Mouse (Mus musculus): ENCODE results near the gene Ebpl. TPM values are rescaled to one million over a fixed set of nuclear protein-coding genes. Genes with fewer than 3 reads are reported as not detected.

Ebpl gene
- total and polyA plus RNA-seq, 3 experiments = 3.6 to 12.9 (median 4.8) TPM

GRCm38 (mm10) chr14:61309593-61309992 lies 50.6 kb downstream of the Ebpl start, which contains the start of gene Arl11:
Gene Arl11, plus strand, starts transcription at chr14:61309753.
- TF ChIP-seq MEF2A (IDR thresholded peaks at IDR 0.05; ENCODE audit: borderline replicate concordance, low read depth, low read length) = no peak
- TF ChIP-seq ELF1 (IDR thresholded peaks at IDR 0.05; ENCODE audit: low read depth, low read length) = 0 out of 2 replicates have a peak, but pooled peaks have one; percentile 29
- peak within 1 kb of the TSS; percentile 41; the same call in 1 of the 2 replicates for H3K4me2 ChIP-seq (ENCODE audit: insufficient read depth, low read depth, poor library complexity, severe bottlenecking)
- H3K36me3 ChIP-seq (replicated peaks in 1 of 2; ENCODE audit: control insufficient read depth in 1 of 2, insufficient read depth in 1 of 2, low read length in 1 of 2) = peaks cover 0 to 9% of the 10 kb centered on the region in 2 experiments
- no peaks in the 10 kb centered on the region for H3K9me3 ChIP-seq (replicated peaks; ENCODE audit: low read length)
- H3K79me2 ChIP-seq (replicated peaks; ENCODE audit: control insufficient read depth, extremely low read depth, insufficient read depth, poor library complexity, severe bottlenecking) = no peaks in the 10 kb centered on the region
- in situ Hi-C loops (cut with MboI; ENCODE audit: low pct_ligation_motif_present, low pct_unique_long_range_greater_than_20kb, low sequenced_read_pairs) = no loop called here
- DNase-seq (ENCODE audit: extremely low read depth) = peak; percentile 58
- dilution Hi-C loops (cut with MboI; ENCODE audit: extremely low pct_ligation_motif_present, extremely low pct_unique_long_range_greater_than_20kb, low sequenced_read_pairs) = no loop called here
- no peaks in the 10 kb centered on the region for H3K27me3 ChIP-seq (replicated peaks)
- H3K4me1 ChIP-seq (ENCODE audit: control insufficient read depth in 1 of 2, insufficient read depth in 2 of 2) = peaks cover 0 to 27% of the 10 kb centered on the region in 2 experiments; a peak in 2 of 4 replicates
- no peak within 1 kb of the TSS for H3K27ac ChIP-seq (ENCODE audit: insufficient read depth, low read depth)
- H3K9ac ChIP-seq (ENCODE audit: insufficient read depth, low read depth) = no peak within 1 kb of the TSS
- peak within 1 kb of the TSS in 2 of 3 experiments; percentile 37 to 57 for H3K4me3 ChIP-seq (replicated peaks in 1 of 3; ENCODE audit: low read depth in 2 of 3, low read length in 2 of 3, poor library complexity in 1 of 3)

- H3K4me1 ChIP-seq (ENCODE audit: control insufficient read depth in 1 of 2, insufficient read depth in 2 of 2) = peaks cover 3 to 4% of the 10 kb centered on the region in 2 experiments; a peak in 3 of 4 replicates
- in situ Hi-C loops (cut with MboI; ENCODE audit: low pct_ligation_motif_present, low pct_unique_long_range_greater_than_20kb, low sequenced_read_pairs) (no loop called here), dilution Hi-C loops (cut with MboI; ENCODE audit: extremely low pct_ligation_motif_present, extremely low pct_unique_long_range_greater_than_20kb, low sequenced_read_pairs) (no loop called here)
- no peaks in the 10 kb centered on the region for H3K27me3 ChIP-seq (replicated peaks)
- H3K9me3 ChIP-seq (replicated peaks; ENCODE audit: low read length) = no peaks in the 10 kb centered on the region
- no peaks in the 10 kb centered on the region for H3K79me2 ChIP-seq (replicated peaks; ENCODE audit: control insufficient read depth, extremely low read depth, insufficient read depth, poor library complexity, severe bottlenecking)
- DNase-seq (ENCODE audit: extremely low read depth) = no peak
- no peak for TF ChIP-seq USF2 (conservative IDR thresholded peaks at IDR 0.05; ENCODE audit: low read depth, low read length)
- TF ChIP-seq JUND (conservative IDR thresholded peaks at IDR 0.05; ENCODE audit: low read depth, low read length) = no peak
- TF ChIP-seq KAT2A (IDR thresholded peaks at IDR 0.05; ENCODE audit: insufficient replicate concordance, low read length) = no peak
- no peak for TF ChIP-seq MEF2A (IDR thresholded peaks at IDR 0.05; ENCODE audit: borderline replicate concordance, low read depth, low read length)
- no peak for TF ChIP-seq PAX5 (IDR thresholded peaks at IDR 0.05; ENCODE audit: low read length)
- no peak for TF ChIP-seq MAX (IDR thresholded peaks at IDR 0.05; ENCODE audit: low read length)
- no peak for TF ChIP-seq RAD21 (IDR thresholded peaks at IDR 0.05; ENCODE audit: low read depth, low read length)
- no peak for TF ChIP-seq MYC (IDR thresholded peaks at IDR 0.05; ENCODE audit: low read depth, low read length)
- no peak for TF ChIP-seq IRF4 (IDR thresholded peaks at IDR 0.05; ENCODE audit: low read depth, low read length)
- TF ChIP-seq ZC3H11A (IDR thresholded peaks at IDR 0.05; ENCODE audit: low read depth, low read length) = no peak
- TF ChIP-seq E2F4 (IDR thresholded peaks at IDR 0.05; ENCODE audit: insufficient replicate concordance, low read depth, low read length) = no peak
- no peak for TF ChIP-seq MAZ (IDR thresholded peaks at IDR 0.05; ENCODE audit: low read depth, low read length)
- TF ChIP-seq RCOR1 (conservative IDR thresholded peaks at IDR 0.05; ENCODE audit: low read depth, low read length) = no peak
- TF ChIP-seq JUN (IDR thresholded peaks at IDR 0.05; ENCODE audit: insufficient read depth, low read depth, low read length) = no peak
- no peak for TF ChIP-seq UBTF (IDR thresholded peaks at IDR 0.05; ENCODE audit: low read depth, low read length)
- TF ChIP-seq HCFC1 (IDR thresholded peaks at IDR 0.05; ENCODE audit: low read depth, low read length) = no peak
- no peak overlapping the region for H3K4me3 ChIP-seq (replicated peaks in 1 of 3; ENCODE audit: low read depth in 2 of 3, low read length in 2 of 3, poor library complexity in 1 of 3)
- H3K4me2 ChIP-seq (ENCODE audit: insufficient read depth, low read depth, poor library complexity, severe bottlenecking) = no peak overlapping the region
- H3K36me3 ChIP-seq (replicated peaks in 1 of 2; ENCODE audit: control insufficient read depth in 1 of 2, insufficient read depth in 1 of 2, low read length in 1 of 2) = no peaks in the 10 kb centered on the region
- no peak overlapping the region for H3K27ac ChIP-seq (ENCODE audit: insufficient read depth, low read depth)
- no peak overlapping the region for H3K9ac ChIP-seq (ENCODE audit: insufficient read depth, low read depth)
These were observed 56.1 kb downstream of the Ebpl start for GRCm38 (mm10) chr14:61303969-61304609.

All from CH12.LX (cell line).